17 mouse cellular contexts compared by ENCODE assay signal in genomic region chr17:88343091-88343783, GRCm38 (mm10).
DNase-seq lines count a peak whose midpoint lies in the region; ATAC-seq and TF ChIP-seq lines count a peak whose summit lies in the region.
"Had no signal": no experiment of that assay in that cellular context is flagged by ENCODE, and none has a peak within 500 bp of the region (broad histone marks: within the 10 kb centered on the region; RNA-seq: fewer than 3 reads in every experiment).

No protein-coding gene starts in this region.

- H3K36me3 ChIP-seq in liver, embryonic 11.5 days (ENCODE audit: control insufficient read depth, insufficient read depth, low read length), result no peaks in the 10 kb centered on the region
- no peaks in the 10 kb centered on the region for H3K36me3 ChIP-seq in liver, postnatal 0 days (replicated peaks; ENCODE audit: insufficient read depth, low read length)
- H3K36me3 ChIP-seq: embryonic facial prominence, embryonic 13.5 days; forebrain, embryonic 12.5 days; heart, embryonic 12.5 days; hindbrain, embryonic 10.5 days had no signal

- 37% methylated on average over 17 of the region's 17 CpGs for WGBS in cerebellum, adult 2 months
- WGBS in liver, embryonic 11.5 days, result 80% methylated on average over 17 of the region's 17 CpGs
- 81% methylated on average over 17 of the region's 17 CpGs for WGBS in liver, postnatal 0 days (ENCODE audit: insufficient replicate concordance)

- H3K4me2 ChIP-seq in liver, embryonic 11.5 days, result no peak overlapping the region
- H3K4me2 ChIP-seq in liver, postnatal 0 days (ENCODE audit: low read depth, low read length), result no peak overlapping the region
- H3K4me2 ChIP-seq: embryonic facial prominence, embryonic 13.5 days; forebrain, embryonic 12.5 days; heart, embryonic 12.5 days; hindbrain, embryonic 14.5 days had no signal

- H3K4me1 ChIP-seq in cerebellum, adult 2 months (ENCODE audit: control insufficient read depth, insufficient read depth, low read length), result peaks cover 15% of the 10 kb centered on the region
- H3K4me1 ChIP-seq in liver, embryonic 11.5 days (replicated peaks; ENCODE audit: control insufficient read depth, insufficient read depth, low read length), result no peaks in the 10 kb centered on the region; the same call in 1 of the 2 replicates
- no peaks in the 10 kb centered on the region; the same call in 1 of the 2 replicates for H3K4me1 ChIP-seq in liver, postnatal 0 days (ENCODE audit: insufficient read depth)
- H3K4me1 ChIP-seq: embryonic facial prominence, embryonic 13.5 days; forebrain, embryonic 12.5 days; heart, embryonic 12.5 days had no signal

- no peak overlapping the region for H3K9ac ChIP-seq in liver, embryonic 11.5 days (ENCODE audit: low read depth, low read length)
- H3K9ac ChIP-seq in liver, postnatal 0 days (replicated peaks), result no peak overlapping the region
- H3K9ac ChIP-seq: embryonic facial prominence, embryonic 13.5 days; forebrain, embryonic 12.5 days; heart, embryonic 12.5 days; hindbrain, embryonic 14.5 days had no signal

- TF ChIP-seq CTCF in cerebellum, adult 2 months (IDR thresholded peaks at IDR 0.05; ENCODE audit: borderline replicate concordance, insufficient read depth, low read depth, low read length), result no peak
- no peak for TF ChIP-seq CTCF in liver, postnatal 0 days (IDR thresholded peaks at IDR 0.05; ENCODE audit: low read depth)

- H3K27ac ChIP-seq in cerebellum, adult 2 months (ENCODE audit: insufficient read depth, low read length), result peak overlapping the region; percentile 8
- no peak overlapping the region for H3K27ac ChIP-seq in liver, embryonic 11.5 days (ENCODE audit: low read depth, low read length)
- H3K27ac ChIP-seq in liver, postnatal 0 days (ENCODE audit: low read depth), result no peak overlapping the region
- H3K27ac ChIP-seq: embryonic facial prominence, embryonic 13.5 days; forebrain, embryonic 12.5 days; heart, adult 2 months; hindbrain, embryonic 10.5 days; hindbrain, embryonic 14.5 days had no signal

- no peak for ATAC-seq in liver, embryonic 11.5 days (replicated peaks; ENCODE audit: low FRiP score)
- no peak for ATAC-seq in liver, postnatal 0 days
- ATAC-seq: intestine, embryonic 16.5 days had no signal

- no peak for TF ChIP-seq POLR2A in cerebellum, adult 2 months (IDR thresholded peaks at IDR 0.05; ENCODE audit: borderline replicate concordance, insufficient read depth, low read length)

- no peak for TF ChIP-seq EP300 in liver, postnatal 0 days (IDR thresholded peaks at IDR 0.05; ENCODE audit: low read depth)

- no peaks in the 10 kb centered on the region for H3K9me3 ChIP-seq in liver, embryonic 11.5 days (ENCODE audit: control insufficient read depth, low read length)
- peaks cover 5% of the 10 kb centered on the region; the same call in 1 of the 2 replicates for H3K9me3 ChIP-seq in liver, postnatal 0 days (ENCODE audit: low read length)
- H3K9me3 ChIP-seq: embryonic facial prominence, embryonic 13.5 days; forebrain, embryonic 12.5 days; hindbrain, embryonic 10.5 days had no signal

- no peak overlapping the region for H3K4me3 ChIP-seq in cerebellum, adult 2 months (replicated peaks; ENCODE audit: insufficient read depth, low read depth, low read length)
- no peak overlapping the region for H3K4me3 ChIP-seq in liver, embryonic 11.5 days (ENCODE audit: low read depth, low read length)
- H3K4me3 ChIP-seq in liver, postnatal 0 days (ENCODE audit: low read depth, low read length), result no peak overlapping the region
- H3K4me3 ChIP-seq: embryonic facial prominence, embryonic 13.5 days; forebrain, embryonic 12.5 days; heart, adult 2 months; heart, embryonic 12.5 days; hindbrain, embryonic 10.5 days had no signal

- peak; percentile 39 to 53 for DNase-seq in cerebellum, adult 2 months
- no peak for DNase-seq in cerebellum, adult 11-12 months
- DNase-seq in cerebellum, postnatal 25 days, result peak; percentile 46 to 53
- DNase-seq in cerebellum, postnatal 4 days (ENCODE audit: low spot score in 2 of 2), result no peak
- DNase-seq in liver, embryonic 11.5 days (ENCODE audit: low spot score), result peak; percentile 22
- DNase-seq in liver, postnatal 0 days, result no peak
- peak; percentile 30 to 36 for DNase-seq in cerebellum, postnatal 36 days
- DNase-seq: adrenal gland, postnatal 10 days; gastrocnemius, postnatal 10 days; heart, adult 2 months; kidney, adult 2 months had no signal

- H3K27me3 ChIP-seq in cerebellum, adult 2 months (ENCODE audit: control insufficient read depth, insufficient read depth, low read length), result no peaks in the 10 kb centered on the region
- H3K27me3 ChIP-seq in liver, embryonic 11.5 days (replicated peaks; ENCODE audit: control insufficient read depth, insufficient read depth, low read length), result no peaks in the 10 kb centered on the region
- H3K27me3 ChIP-seq in liver, postnatal 0 days (ENCODE audit: insufficient read depth, low read length), result no peaks in the 10 kb centered on the region
- H3K27me3 ChIP-seq: embryonic facial prominence, embryonic 13.5 days; forebrain, embryonic 12.5 days; heart, embryonic 12.5 days had no signal

Comparison
In these comparisons a context has a peak if more than half of its experiments do, and no peak if none do; other contexts are left out.
1. DNase-seq: peak in cerebellum, adult 2 months (2 of 2), cerebellum, postnatal 25 days (2 of 2), liver, embryonic 11.5 days (single experiment) and cerebellum, postnatal 36 days (2 of 2); none in cerebellum, adult 11-12 months (single experiment), cerebellum, postnatal 4 days (0 of 2) and liver, postnatal 0 days (single experiment).